In genomic region chr17:12753050-12753449, GRCm38 (mm10) we compare ENCODE assay signal across 16 mouse cellular contexts. TPM values are rescaled to one million over a fixed set of nuclear protein-coding genes. Genes with fewer than 3 reads are reported as not detected.
A peak's percentile ranks its signal among the peaks of the same experiment; 100 is the strongest.
DNase-seq lines count a peak whose midpoint lies in the region; ATAC-seq lines count a peak whose summit lies in the region.
"Had no signal": no experiment of that assay in that cellular context is flagged by ENCODE, and none has a peak within 500 bp of the region (broad histone marks: within the 10 kb centered on the region; RNA-seq: fewer than 3 reads in every experiment).

No protein-coding gene starts in this region.

- peak overlapping the region; percentile 60; the same call in 1 of the 2 replicates for H3K9ac ChIP-seq in heart, embryonic 16.5 days (ENCODE audit: low read length)
- H3K9ac ChIP-seq in liver, embryonic 16.5 days (ENCODE audit: low read depth, low read length) = no peak overlapping the region; the same call in 1 of the 2 replicates
- H3K9ac ChIP-seq in embryonic facial prominence, embryonic 12.5 days = no peak overlapping the region
- 0 out of 2 replicates have a peak overlapping the region, but pooled peaks have one; percentile 46 for H3K9ac ChIP-seq in stomach, embryonic 16.5 days (ENCODE audit: low read length)
- H3K9ac ChIP-seq: forebrain, embryonic 12.5 days; limb, embryonic 15.5 days had no signal

- H3K27me3 ChIP-seq in heart, embryonic 16.5 days (ENCODE audit: control insufficient read depth, insufficient read depth, low read length) = no peaks in the 10 kb centered on the region
- H3K27me3 ChIP-seq in liver, embryonic 16.5 days (ENCODE audit: control insufficient read depth, insufficient read depth, low read depth, low read length) = no peaks in the 10 kb centered on the region
- H3K27me3 ChIP-seq in embryonic facial prominence, embryonic 12.5 days = no peaks in the 10 kb centered on the region
- H3K27me3 ChIP-seq in stomach, embryonic 16.5 days (ENCODE audit: control insufficient read depth, insufficient read depth, low read length) = no peaks in the 10 kb centered on the region
- H3K27me3 ChIP-seq: forebrain, embryonic 12.5 days; limb, embryonic 15.5 days had no signal

- H3K4me1 ChIP-seq in heart, embryonic 16.5 days (ENCODE audit: control insufficient read depth, insufficient read depth, low read length) = peaks cover 100% of the 10 kb centered on the region
- H3K4me1 ChIP-seq in liver, embryonic 16.5 days (ENCODE audit: control insufficient read depth, low read depth, low read length) = peaks cover 57% of the 10 kb centered on the region
- H3K4me1 ChIP-seq in embryonic facial prominence, embryonic 12.5 days = peaks cover 69% of the 10 kb centered on the region
- H3K4me1 ChIP-seq in stomach, embryonic 16.5 days (ENCODE audit: control insufficient read depth, insufficient read depth, low read length) = peaks cover 91% of the 10 kb centered on the region

- no peaks in the 10 kb centered on the region for H3K9me3 ChIP-seq in heart, embryonic 16.5 days (replicated peaks; ENCODE audit: control insufficient read depth, low read length)
- H3K9me3 ChIP-seq in liver, embryonic 16.5 days (replicated peaks; ENCODE audit: control insufficient read depth, low read length) = no peaks in the 10 kb centered on the region
- no peaks in the 10 kb centered on the region for H3K9me3 ChIP-seq in embryonic facial prominence, embryonic 12.5 days
- H3K9me3 ChIP-seq in stomach, embryonic 16.5 days (replicated peaks; ENCODE audit: control insufficient read depth, low read length) = no peaks in the 10 kb centered on the region
- H3K9me3 ChIP-seq: forebrain, embryonic 12.5 days; limb, embryonic 15.5 days had no signal

- no peak overlapping the region for H3K4me3 ChIP-seq in heart, embryonic 16.5 days (ENCODE audit: low read length)
- H3K4me3 ChIP-seq in liver, embryonic 16.5 days (ENCODE audit: low read depth, low read length) = no peak overlapping the region
- H3K4me3 ChIP-seq in embryonic facial prominence, embryonic 12.5 days = no peak overlapping the region
- no peak overlapping the region for H3K4me3 ChIP-seq in stomach, embryonic 16.5 days (replicated peaks; ENCODE audit: low read length)
- H3K4me3 ChIP-seq: forebrain, embryonic 12.5 days; limb, embryonic 15.5 days had no signal

- WGBS in heart, embryonic 16.5 days = 40% methylated on average over 4 of the region's 4 CpGs
- WGBS in liver, embryonic 16.5 days (ENCODE audit: insufficient replicate concordance) = 30% methylated on average over 4 of the region's 4 CpGs
- WGBS in embryonic facial prominence, embryonic 12.5 days = 79% methylated on average over 4 of the region's 4 CpGs
- WGBS in stomach, embryonic 16.5 days = 59% methylated on average over 4 of the region's 4 CpGs

- H3K4me2 ChIP-seq in heart, embryonic 16.5 days (ENCODE audit: low read depth, low read length) = peak overlapping the region; percentile 17
- H3K4me2 ChIP-seq in liver, embryonic 16.5 days (ENCODE audit: low read depth, low read length) = no peak overlapping the region
- H3K4me2 ChIP-seq in embryonic facial prominence, embryonic 12.5 days (replicated peaks) = no peak overlapping the region
- no peak overlapping the region for H3K4me2 ChIP-seq in stomach, embryonic 16.5 days (ENCODE audit: low read depth, low read length)
- H3K4me2 ChIP-seq: forebrain, embryonic 12.5 days; limb, embryonic 15.5 days had no signal

- no peak for DNase-seq in heart, adult 8-10 months (ENCODE audit: low spot score)
- DNase-seq in liver = no peak
- no peak for DNase-seq in yolk sac, embryonic 10.5 days (ENCODE audit: low spot score)
- DNase-seq: adrenal gland, postnatal 10 days; cerebellum, adult 2 months; kidney, postnatal 10 days; layer of hippocampus, adult 9-11 months; right cerebral cortex, postnatal 25 days had no signal

- H3K36me3 ChIP-seq in heart, embryonic 16.5 days (ENCODE audit: control insufficient read depth, insufficient read depth) = peaks cover 8% of the 10 kb centered on the region; the same call in 1 of the 2 replicates
- peaks cover 2% of the 10 kb centered on the region; the same call in 1 of the 2 replicates for H3K36me3 ChIP-seq in liver, embryonic 16.5 days (ENCODE audit: control insufficient read depth, insufficient read depth)
- peaks cover 4% of the 10 kb centered on the region; the same call in 1 of the 2 replicates for H3K36me3 ChIP-seq in embryonic facial prominence, embryonic 12.5 days
- H3K36me3 ChIP-seq in stomach, embryonic 16.5 days (ENCODE audit: control insufficient read depth, insufficient read depth, low read length) = no peaks in the 10 kb centered on the region

- H3K27ac ChIP-seq in heart, embryonic 16.5 days (ENCODE audit: low read length) = peak overlapping the region; percentile 89
- no peak overlapping the region for H3K27ac ChIP-seq in liver, embryonic 16.5 days (ENCODE audit: low read length)
- 0 out of 2 replicates have a peak overlapping the region, but pooled peaks have one; percentile 5 for H3K27ac ChIP-seq in embryonic facial prominence, embryonic 12.5 days
- H3K27ac ChIP-seq in stomach, embryonic 16.5 days (ENCODE audit: low read length) = peak overlapping the region; percentile 69; the same call in 1 of the 2 replicates
- H3K27ac ChIP-seq: forebrain, embryonic 12.5 days; hindbrain, postnatal 0 days had no signal

- no peak for ATAC-seq in heart, embryonic 16.5 days (replicated peaks; ENCODE audit: extremely low read depth, insufficient read depth, low FRiP score)
- ATAC-seq in liver, embryonic 16.5 days (ENCODE audit: low read depth) = peak; percentile 28; the same call in 1 of the 2 replicates
- ATAC-seq in embryonic facial prominence, embryonic 12.5 days (ENCODE audit: insufficient number of reproducible peaks, insufficient read depth, low FRiP score, low TSS enrichment) = no peak
- ATAC-seq in stomach, embryonic 16.5 days (ENCODE audit: insufficient read depth, low FRiP score) = no peak
- ATAC-seq: CD4-positive, CD25-positive, alpha-beta regulatory T cell, adult 4 months; hindbrain, postnatal 0 days had no signal

RNA-seq across cellular contexts. Expression of gene Igf2r, which starts 16.4 kb away (rescaled TPM):
- polyA plus RNA-seq in heart, embryonic 16.5 days (2015; fragmentation: Nextera tagmentation; extraction: Ambion mirVana) = 98.0 and 133 TPM in 2 replicates
- 100 to 1,000 TPM; 103 to 124 (median 118) TPM for total RNA-seq in heart, adult 8-10 months (2022)
- 15.3 and 17.7 TPM in 2 replicates for polyA plus RNA-seq in liver, embryonic 16.5 days (2015; fragmentation: Nextera tagmentation; extraction: Ambion mirVana)
- 37.1 and 38.1 TPM in 2 replicates for polyA plus RNA-seq in embryonic facial prominence, embryonic 12.5 days (2016; fragmentation: Nextera tagmentation; extraction: Ambion mirVana)
- 38.6 and 39.3 TPM in 2 replicates for polyA plus RNA-seq in stomach, embryonic 16.5 days (2015; fragmentation: Nextera tagmentation; extraction: Ambion mirVana)

Comparison
In these comparisons a context has a peak if more than half of its experiments do, and no peak if none do; other contexts are left out.
1. H3K9ac ChIP-seq: peak in heart, embryonic 16.5 days (single experiment) and stomach, embryonic 16.5 days (single experiment); none in liver, embryonic 16.5 days (single experiment) and embryonic facial prominence, embryonic 12.5 days (single experiment).